Mouse (Mus musculus): ENCODE results near the gene Scn2b. TPM values are rescaled to one million over a fixed set of nuclear protein-coding genes. Genes with fewer than 3 reads are reported as not detected.

Scn2b gene
- polyA plus RNA-seq, 2 experiments, result 3.3 to 6.6 TPM

- WGBS, result 86% methylated on average over 2 of the region's 2 CpGs
- Histone ChIP-seq H3K27me3 (ENCODE audit: control insufficient read depth, insufficient read depth, low read length) (no peaks in the 10 kb centered on the region), H3K9me3 (ENCODE audit: control insufficient read depth, low read length) (no peaks in the 10 kb centered on the region), H3K4me1 (ENCODE audit: control insufficient read depth, insufficient read depth, low read length) (no peaks in the 10 kb centered on the region), H3K27ac (replicated peaks; ENCODE audit: low read depth, low read length) (no peak overlapping the region), H3K36me3 (ENCODE audit: control insufficient read depth, insufficient read depth, low read length) (no peaks in the 10 kb centered on the region), H3K4me3 (replicated peaks; ENCODE audit: low read length) (no peak overlapping the region), H3K4me2 (replicated peaks; ENCODE audit: low read depth, low read length, severe bottlenecking) (no peak overlapping the region), H3K9ac (ENCODE audit: low read depth, low read length, severe bottlenecking) (no peak overlapping the region)
- no peak for TF ChIP-seq POLR2A (IDR thresholded peaks at IDR 0.05; ENCODE audit: borderline replicate concordance, extremely low read depth, insufficient read depth, insufficient read length)
- no peak for ATAC-seq (ENCODE audit: low FRiP score, low read depth)
- no peak for DNase-seq (ENCODE audit: low spot score)
These were observed 11.8 kb upstream of the Scn2b start for GRCm38 (mm10) chr9:45105596-45106374.

GRCm38 (mm10) chr9:45115706-45116105 lies 1.9 kb upstream of the Scn2b start:
- Histone ChIP-seq H3K27ac (replicated peaks; ENCODE audit: low read depth, low read length) (peak overlapping the region; percentile 52; the same call in 1 of the 2 replicates), H3K4me3 (replicated peaks; ENCODE audit: low read length) (peak overlapping the region; percentile 40), H3K9me3 (ENCODE audit: control insufficient read depth, low read length) (no peaks in the 10 kb centered on the region), H3K4me2 (replicated peaks; ENCODE audit: low read depth, low read length, severe bottlenecking) (peak overlapping the region; percentile 58), H3K27me3 (ENCODE audit: control insufficient read depth, insufficient read depth, low read length) (no peaks in the 10 kb centered on the region), H3K4me1 (ENCODE audit: control insufficient read depth, insufficient read depth, low read length) (peaks cover 19% of the 10 kb centered on the region), H3K9ac (ENCODE audit: low read depth, low read length, severe bottlenecking) (peak overlapping the region; percentile 47), H3K36me3 (ENCODE audit: control insufficient read depth, insufficient read depth, low read length) (no peaks in the 10 kb centered on the region)
- peak; percentile 39; the same call in 1 of the 2 replicates for TF ChIP-seq POLR2A (IDR thresholded peaks at IDR 0.05; ENCODE audit: borderline replicate concordance, extremely low read depth, insufficient read depth, insufficient read length)
- 2% methylated on average over 14 of the region's 14 CpGs for WGBS
- DNase-seq (ENCODE audit: low spot score) (peak; percentile 85), ATAC-seq (ENCODE audit: low FRiP score, low read depth) (peak; percentile 85)

GRCm38 (mm10) chr9:45116819-45117218 lies 763 bp upstream of the Scn2b start:
- H3K9me3 ChIP-seq (ENCODE audit: control insufficient read depth, low read length), result no peaks in the 10 kb centered on the region
- H3K4me1 ChIP-seq (ENCODE audit: control insufficient read depth, insufficient read depth, low read length), result peaks cover 20% of the 10 kb centered on the region
- ATAC-seq (ENCODE audit: low FRiP score, low read depth) (no peak), DNase-seq (ENCODE audit: low spot score) (no peak)
- 58% methylated on average over 9 of the region's 9 CpGs for WGBS
- H3K27ac ChIP-seq (replicated peaks; ENCODE audit: low read depth, low read length), result no peak overlapping the region
- no peak overlapping the region for H3K4me2 ChIP-seq (replicated peaks; ENCODE audit: low read depth, low read length, severe bottlenecking)
- no peaks in the 10 kb centered on the region for H3K36me3 ChIP-seq (ENCODE audit: control insufficient read depth, insufficient read depth, low read length)
- no peak for TF ChIP-seq POLR2A (IDR thresholded peaks at IDR 0.05; ENCODE audit: borderline replicate concordance, extremely low read depth, insufficient read depth, insufficient read length)
- no peak overlapping the region for H3K4me3 ChIP-seq (replicated peaks; ENCODE audit: low read length)
- H3K27me3 ChIP-seq (ENCODE audit: control insufficient read depth, insufficient read depth, low read length), result no peaks in the 10 kb centered on the region
- no peak overlapping the region for H3K9ac ChIP-seq (ENCODE audit: low read depth, low read length, severe bottlenecking)

- peak overlapping the region; percentile 82 for H3K4me2 ChIP-seq (replicated peaks; ENCODE audit: low read depth, low read length, severe bottlenecking)
- peak overlapping the region; percentile 55; the same call in 1 of the 2 replicates for H3K27ac ChIP-seq (replicated peaks; ENCODE audit: low read depth, low read length)
- H3K4me1 ChIP-seq (ENCODE audit: control insufficient read depth, insufficient read depth, low read length), result peaks cover 28% of the 10 kb centered on the region
- peak overlapping the region; percentile 81 for H3K9ac ChIP-seq (ENCODE audit: low read depth, low read length, severe bottlenecking)
- H3K4me3 ChIP-seq (replicated peaks; ENCODE audit: low read length), result peak overlapping the region; percentile 83
- DNase-seq (ENCODE audit: low spot score) (no peak), ATAC-seq (ENCODE audit: low FRiP score, low read depth) (no peak)
- H3K27me3 ChIP-seq (ENCODE audit: control insufficient read depth, insufficient read depth, low read length), result no peaks in the 10 kb centered on the region
- no peaks in the 10 kb centered on the region for H3K36me3 ChIP-seq (ENCODE audit: control insufficient read depth, insufficient read depth, low read length)
- TF ChIP-seq POLR2A (IDR thresholded peaks at IDR 0.05; ENCODE audit: borderline replicate concordance, extremely low read depth, insufficient read depth, insufficient read length), result no peak
- WGBS, result 15% methylated on average over 10 of the region's 10 CpGs
- H3K9me3 ChIP-seq (ENCODE audit: control insufficient read depth, low read length), result no peaks in the 10 kb centered on the region
These were observed 970 bp downstream of the Scn2b start for GRCm38 (mm10) chr9:45118552-45118951.

- no peak overlapping the region for H3K9ac ChIP-seq (ENCODE audit: low read depth, low read length, severe bottlenecking)
- 93% methylated on average over 8 of the region's 8 CpGs for WGBS
- H3K27me3 ChIP-seq (ENCODE audit: control insufficient read depth, insufficient read depth, low read length), result no peaks in the 10 kb centered on the region
- ATAC-seq (ENCODE audit: low FRiP score, low read depth) (no peak), DNase-seq (ENCODE audit: low spot score) (no peak)
- H3K9me3 ChIP-seq (ENCODE audit: control insufficient read depth, low read length), result no peaks in the 10 kb centered on the region
- no peak overlapping the region for H3K27ac ChIP-seq (replicated peaks; ENCODE audit: low read depth, low read length)
- no peak for TF ChIP-seq POLR2A (IDR thresholded peaks at IDR 0.05; ENCODE audit: borderline replicate concordance, extremely low read depth, insufficient read depth, insufficient read length)
- H3K4me3 ChIP-seq (replicated peaks; ENCODE audit: low read length), result peak overlapping the region; percentile 83; the same call in 1 of the 2 replicates
- H3K36me3 ChIP-seq (ENCODE audit: control insufficient read depth, insufficient read depth, low read length), result no peaks in the 10 kb centered on the region
- peak overlapping the region; percentile 82 for H3K4me2 ChIP-seq (replicated peaks; ENCODE audit: low read depth, low read length, severe bottlenecking)
- peaks cover 28% of the 10 kb centered on the region for H3K4me1 ChIP-seq (ENCODE audit: control insufficient read depth, insufficient read depth, low read length)
These were observed 1.9 kb downstream of the Scn2b start for GRCm38 (mm10) chr9:45119316-45119953.

Data from limb, embryonic 14.5 days (tissue).